Mouse (Mus musculus): ENCODE results near the gene Rgcc.

DNA sequence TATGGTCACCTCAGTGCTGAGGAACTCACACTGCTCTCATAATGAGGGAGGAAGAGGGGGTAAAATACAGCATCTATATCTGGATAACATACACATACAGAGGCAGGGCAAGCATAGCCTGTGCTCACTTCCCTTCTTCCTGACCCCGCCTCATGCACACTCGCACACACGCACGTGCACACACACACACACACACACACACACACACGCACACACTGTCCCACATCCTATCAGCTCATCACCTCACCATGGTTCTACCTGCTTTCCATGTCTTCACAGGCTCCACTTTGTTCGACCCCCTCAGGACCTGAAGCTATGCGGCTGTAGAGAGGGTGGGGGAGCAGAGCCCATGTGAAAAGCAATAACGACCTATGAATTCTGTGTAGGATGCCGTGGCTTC is 5.9 kb downstream of the Rgcc start:
- TF ChIP-seq HCFC1 (IDR thresholded peaks at IDR 0.05; ENCODE audit: borderline replicate concordance, insufficient read depth, low read length): no peak
- no peak for TF ChIP-seq CHD2 (IDR thresholded peaks at IDR 0.05; ENCODE audit: low read depth, low read length)
- TF ChIP-seq ZC3H11A (IDR thresholded peaks at IDR 0.05; ENCODE audit: borderline replicate concordance, low read depth, low read length): no peak
- TF ChIP-seq ZNF384 (IDR thresholded peaks at IDR 0.05; ENCODE audit: low read depth, low read length): no peak
- no peak for TF ChIP-seq MAFK (IDR thresholded peaks at IDR 0.05; ENCODE audit: insufficient read depth, low read depth, low read length)
